Mouse (Mus musculus) G1E (cell line): Measurements from ENCODE around the gene Pla2g3.
A peak's percentile ranks its signal among the peaks of the same experiment; 100 is the strongest.

Experiments
- CTCF ChIP-seq: IDR thresholded peaks from 2 replicates; pipeline ENCODE4 v1.5.1; 2012; ENCODE audit warnings: low read depth, low read length, inconsistent platforms, mixed read lengths
- GATA1 ChIP-seq: IDR thresholded peaks from 2 replicates; pipeline ENCODE4 v1.6.1; 2012; ENCODE audit warnings: borderline replicate concordance, low read length, inconsistent platforms, mixed read lengths

- TF ChIP-seq CTCF, result 0 out of 2 replicates have a peak, but pooled peaks have one; percentile 0
- TF ChIP-seq GATA1, result no peak
Measured at GRCm38 (mm10) chr11:3534956-3535355, 46.9 kb downstream of the Pla2g3 start.
